In genomic region chr8:12873357-12874046, GRCm38 (mm10) we compare ENCODE assay signal across 7 mouse cellular contexts. TPM values are rescaled to one million over a fixed set of nuclear protein-coding genes. Genes with fewer than 3 reads are reported as not detected.
DNase-seq lines count a peak whose midpoint lies in the region; ATAC-seq lines count a peak whose summit lies in the region.

Mcf2l (plus strand) TSS chr8:12873806.

- H3K36me3 ChIP-seq in forebrain, embryonic 12.5 days (replicated peaks): no peaks in the 10 kb centered on the region

- H3K9ac ChIP-seq in forebrain, embryonic 12.5 days: peak within 1 kb of the TSS; percentile 69

- peak; percentile 97 for DNase-seq in R1 (ENCODE audit: low read depth, low spot score)
- peak; percentile 34 to 36 for DNase-seq in heart, postnatal 36 days
- no peak for DNase-seq in large intestine, adult 2 months (ENCODE audit: low read depth, low spot score)
- peak; percentile 70 for DNase-seq in lung, postnatal 10 days
- peak; percentile 94 for DNase-seq in retina, postnatal 1 day

- peak; percentile 73 for ATAC-seq in forebrain, embryonic 12.5 days (ENCODE audit: low FRiP score)

- H3K4me1 ChIP-seq in brown adipose tissue, adult 24 weeks (ENCODE audit: control insufficient read depth, insufficient read depth, insufficient read length, low read length): 0 out of 2 replicates have a peak, but pooled peaks cover 2% of the 10 kb centered on the region
- H3K4me1 ChIP-seq in forebrain, embryonic 12.5 days: peaks cover 66% of the 10 kb centered on the region

- intact Hi-C loops in heart, postnatal 36 days (cut with DNase I): no loop called here

- WGBS in forebrain, embryonic 12.5 days: under 1% methylated on average over 27 of the region's 30 CpGs
- 2% methylated on average over 29 of the region's 30 CpGs for WGBS in large intestine, adult 2 months

- peak within 1 kb of the TSS; percentile 85 for H3K4me2 ChIP-seq in forebrain, embryonic 12.5 days

- no peaks in the 10 kb centered on the region for H3K9me3 ChIP-seq in forebrain, embryonic 12.5 days

- no peak within 1 kb of the TSS for H3K27ac ChIP-seq in brown adipose tissue, adult 24 weeks (replicated peaks; ENCODE audit: low read depth, low read length)
- peak within 1 kb of the TSS; percentile 93 for H3K27ac ChIP-seq in forebrain, embryonic 12.5 days

- peak within 1 kb of the TSS; percentile 61 for H3K4me3 ChIP-seq in brown adipose tissue, adult 24 weeks (ENCODE audit: insufficient read depth, low read depth, low read length)
- peak within 1 kb of the TSS; percentile 56 for H3K4me3 ChIP-seq in forebrain, embryonic 12.5 days (replicated peaks)

- H3K27me3 ChIP-seq in forebrain, embryonic 12.5 days: 0 out of 2 replicates have a peak, but pooled peaks cover 3% of the 10 kb centered on the region

RNA-seq across cellular contexts. Expression of gene Mcf2l, which starts in this region (rescaled TPM):
- polyA plus RNA-seq in brown adipose tissue, adult 24 weeks (2012; ENCODE audit: insufficient read depth, insufficient read length, missing spikeins): 7.2 and 10.0 TPM in 2 replicates
- polyA plus RNA-seq in forebrain, embryonic 12.5 days (2016; fragmentation: Nextera tagmentation; extraction: Ambion mirVana): 90.2 and 110 TPM in 2 replicates
- total RNA-seq in heart, postnatal 36 days (2021): 10 to 100 TPM; 53.3 to 77.9 TPM
- 14.1 TPM in 2 replicates for polyA plus RNA-seq in large intestine, adult 2 months (2012; rRNA removed)
